Mouse (Mus musculus) left cerebral cortex, adult 9 months (tissue): ENCODE measurements around the gene Cxxc4.
A peak's percentile ranks its signal among the peaks of the same experiment; 100 is the strongest.
"Not testable (repeated sequence)": the region's sequence is repeated elsewhere in the genome, so short reads cannot be mapped to it uniquely, and the experiment has no call there.

ENCODE experiments used
- DNase-seq, 2 experiments: peaks; one replicate each; pipeline ENCODE4 v3.0.0; 2022; ENCODE audit warnings: low spot score in 2 of 2

Gene Cxxc4

GRCm38 (mm10) chr3:134236414-134237112 is at the start of gene Cxxc4:
Gene Cxxc4, plus strand, starts transcription at chr3:134236484.
- DNase-seq: no peak

- no peak for DNase-seq
Observed at GRCm38 (mm10) chr3:134188979-134189946, 47.0 kb upstream of the Cxxc4 start.

GRCm38 (mm10) chr3:134190046-134190445 is 46.2 kb upstream of the Cxxc4 start:
- no peak for DNase-seq

- DNase-seq: no peak
Observed at GRCm38 (mm10) chr3:134199892-134200291, 36.4 kb upstream of the Cxxc4 start.

- peak in 1 of 2 experiments; percentile 6 for DNase-seq
Observed at GRCm38 (mm10) chr3:134206624-134207023, 29.7 kb upstream of the Cxxc4 start.

- DNase-seq: no peak
Observed at GRCm38 (mm10) chr3:134210950-134211349, 25.3 kb upstream of the Cxxc4 start.

- DNase-seq: not testable (repeated sequence)
Observed at GRCm38 (mm10) chr3:134219881-134220280, 16.4 kb upstream of the Cxxc4 start.

GRCm38 (mm10) chr3:134221002-134221401 is 15.3 kb upstream of the Cxxc4 start:
- no peak for DNase-seq

- DNase-seq: no peak
Observed at GRCm38 (mm10) chr3:134222593-134222992, 13.7 kb upstream of the Cxxc4 start.

- no peak for DNase-seq
Observed at GRCm38 (mm10) chr3:134223956-134224355, 12.3 kb upstream of the Cxxc4 start.

GRCm38 (mm10) chr3:134225928-134226327 is 10.4 kb upstream of the Cxxc4 start:
- no peak for DNase-seq

GRCm38 (mm10) chr3:134232753-134233152 is 3.5 kb upstream of the Cxxc4 start:
- no peak for DNase-seq

GRCm38 (mm10) chr3:134235491-134236413 is 532 bp upstream of the Cxxc4 start:
- DNase-seq: peak in 1 of 2 experiments; percentile 49

- no peak for DNase-seq
Observed at GRCm38 (mm10) chr3:134237113-134237805, 975 bp downstream of the Cxxc4 start.

- DNase-seq: peak in 1 of 2 experiments; percentile 14
Observed at GRCm38 (mm10) chr3:134238621-134239310, 2.5 kb downstream of the Cxxc4 start.

- peak; percentile 39 to 64 for DNase-seq
Observed at GRCm38 (mm10) chr3:134239321-134239970, 3.2 kb downstream of the Cxxc4 start.

- peak; percentile 42 to 74 for DNase-seq
Observed at GRCm38 (mm10) chr3:134239971-134240717, 3.9 kb downstream of the Cxxc4 start.

- peak in 1 of 2 experiments; percentile 22 for DNase-seq
Observed at GRCm38 (mm10) chr3:134240718-134241025, 4.4 kb downstream of the Cxxc4 start.

GRCm38 (mm10) chr3:134243168-134243849 is 7.0 kb downstream of the Cxxc4 start:
- DNase-seq: no peak
